Comparison of ENCODE assay signal across 46 mouse cellular contexts in genomic region chr7:46983280-46983679, GRCm38 (mm10). TPM values are rescaled to one million over a fixed set of nuclear protein-coding genes. Genes with fewer than 3 reads are reported as not detected.
"Had no signal": no experiment of that assay in that cellular context is flagged by ENCODE, and none has a peak within 500 bp of the region (broad histone marks: within the 10 kb centered on the region; RNA-seq: fewer than 3 reads in every experiment).

Gm9999 (plus strand) TSS chr7:46983580.

- H3K9me3 ChIP-seq: limb, embryonic 10.5 days; limb, embryonic 12.5 days; limb, embryonic 13.5 days; limb, embryonic 15.5 days; liver, embryonic 12.5 days; liver, embryonic 13.5 days; liver, embryonic 15.5 days; lung, embryonic 15.5 days; megakaryocyte, embryonic 14.5 days; midbrain, embryonic 10.5 days; midbrain, embryonic 12.5 days; midbrain, embryonic 13.5 days; midbrain, embryonic 15.5 days had no signal

- H3K36me3 ChIP-seq: limb, embryonic 10.5 days; limb, embryonic 12.5 days; limb, embryonic 13.5 days; limb, embryonic 15.5 days; liver, embryonic 12.5 days; liver, embryonic 13.5 days; liver, embryonic 15.5 days; lung, embryonic 15.5 days; midbrain, embryonic 10.5 days; midbrain, embryonic 12.5 days; midbrain, embryonic 13.5 days; midbrain, embryonic 15.5 days had no signal

- H3K4me3 ChIP-seq: left cerebral cortex, adult 2 months; limb, embryonic 10.5 days; limb, embryonic 12.5 days; limb, embryonic 13.5 days; limb, embryonic 15.5 days; liver, embryonic 12.5 days; liver, embryonic 13.5 days; liver, embryonic 15.5 days; lung, embryonic 15.5 days; megakaryocyte, embryonic 14.5 days; midbrain, embryonic 10.5 days; midbrain, embryonic 12.5 days; midbrain, embryonic 13.5 days; midbrain, embryonic 15.5 days; myocyte had no signal

- DNase-seq: left cerebral cortex, postnatal 4 days; liver; liver, embryonic 13.5 days; liver, postnatal 0 days; lung, adult 18-20 months; lung, adult 2 months; lung, embryonic 14.5 days; lung, postnatal 10 days; lung, postnatal 14 days; lung, postnatal 36 days; lung, postnatal 4 days; midbrain, embryonic 14.5 days had no signal

- H3K27me3 ChIP-seq: limb, embryonic 12.5 days; limb, embryonic 13.5 days; limb, embryonic 15.5 days; liver, embryonic 15.5 days; lung, embryonic 15.5 days; midbrain, embryonic 12.5 days; midbrain, embryonic 13.5 days; midbrain, embryonic 15.5 days had no signal

- H3K27ac ChIP-seq: left cerebral cortex, adult 2 months; limb, embryonic 10.5 days; limb, embryonic 12.5 days; limb, embryonic 13.5 days; limb, embryonic 15.5 days; liver, embryonic 12.5 days; liver, embryonic 13.5 days; liver, embryonic 14.5 days; liver, embryonic 15.5 days; lung, embryonic 15.5 days; macrophage; midbrain, embryonic 10.5 days; midbrain, embryonic 12.5 days; midbrain, embryonic 13.5 days; midbrain, embryonic 15.5 days had no signal

- H3K4me1 ChIP-seq: midbrain, embryonic 12.5 days; midbrain, embryonic 13.5 days; midbrain, embryonic 15.5 days had no signal

- H3K9ac ChIP-seq: limb, embryonic 12.5 days; limb, embryonic 13.5 days; limb, embryonic 15.5 days; liver, embryonic 12.5 days; liver, embryonic 13.5 days; liver, embryonic 14.5 days; liver, embryonic 15.5 days; liver, postnatal 0 days; lung, embryonic 14.5 days; lung, embryonic 15.5 days; midbrain, embryonic 12.5 days; midbrain, embryonic 13.5 days; midbrain, embryonic 15.5 days had no signal

RNA-seq across cellular contexts. Expression of gene Gm9999, which starts in this region (rescaled TPM):
- total RNA-seq: left cerebral cortex, adult 2 months; left cerebral cortex, adult 8-10 months; left cerebral cortex, postnatal 10 days; left cerebral cortex, postnatal 14 days; left cerebral cortex, postnatal 25 days; left cerebral cortex, postnatal 36 days; left cerebral cortex, postnatal 4 days; liver, adult 2 months; megakaryocyte progenitor cell, adult 5-6 weeks; megakaryocyte-erythroid progenitor cell, adult 5-6 weeks; midbrain, postnatal 0 days; monocyte, adult 5-6 weeks had no signal
- polyA plus RNA-seq: limb, embryonic 10.5 days; limb, embryonic 11.5 days; limb, embryonic 12.5 days; limb, embryonic 13.5 days; limb, embryonic 14.5 days; limb, embryonic 15.5 days; liver, adult 2 months; liver, embryonic 11.5 days; liver, embryonic 12.5 days; liver, embryonic 13.5 days; liver, embryonic 14.5 days; liver, embryonic 15.5 days; liver, embryonic 16.5 days; liver, postnatal 0 days; lung, adult 2 months; lung, embryonic 14.5 days; lung, embryonic 15.5 days; lung, embryonic 16.5 days; lung, postnatal 0 days; macrophage; midbrain, embryonic 10.5 days; midbrain, embryonic 11.5 days; midbrain, embryonic 12.5 days; midbrain, embryonic 13.5 days; midbrain, embryonic 14.5 days; midbrain, embryonic 15.5 days; midbrain, embryonic 16.5 days; midbrain, postnatal 0 days; myocyte had no signal
